ENCODE assay signal across 21 mouse cellular contexts in the genomic region with DNA sequence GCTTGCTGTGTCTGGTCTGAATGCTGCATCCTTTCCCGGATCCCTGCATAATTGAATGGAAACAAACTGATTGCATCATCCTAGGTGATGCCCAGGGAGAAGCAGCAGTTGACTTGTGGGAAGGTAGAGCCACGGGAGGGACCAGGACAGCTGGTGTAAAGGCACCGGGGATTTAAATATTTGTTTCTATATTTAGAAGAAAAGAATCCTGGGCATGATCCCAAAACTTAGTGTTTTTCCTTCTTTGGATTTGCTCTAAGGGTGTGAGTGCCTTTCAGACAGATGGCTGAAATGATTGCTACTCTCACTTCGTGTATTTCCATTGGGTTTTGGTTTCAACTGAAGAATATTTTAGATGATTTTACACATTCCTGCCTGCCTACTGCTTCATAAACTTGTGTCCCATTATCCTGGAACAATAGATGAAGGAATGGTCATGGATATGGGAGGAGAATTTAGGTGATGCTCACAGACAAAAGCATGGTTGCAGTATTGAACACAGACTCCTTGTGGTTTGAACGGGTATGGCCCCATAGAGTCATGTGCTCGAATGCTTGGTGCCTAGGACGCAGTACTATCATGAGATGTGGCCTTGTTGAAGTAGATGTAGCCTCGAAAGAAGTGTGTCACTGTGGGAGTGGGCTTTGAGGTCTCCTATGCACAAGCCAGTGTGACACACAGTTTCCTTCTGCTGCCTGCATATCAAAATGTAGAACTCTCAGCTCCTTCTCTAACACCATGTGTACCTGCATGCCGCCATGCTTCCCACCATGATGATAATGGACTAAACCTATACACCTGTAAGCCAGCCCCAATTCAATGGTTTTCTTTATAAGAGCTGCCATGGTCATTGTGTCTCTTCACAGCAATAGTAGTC. TPM values are rescaled to one million over a fixed set of nuclear protein-coding genes. Genes with fewer than 3 reads are reported as not detected.
DNase-seq lines count a peak whose midpoint lies in the region; ATAC-seq lines count a peak whose summit lies in the region.
"Had no signal": no experiment of that assay in that cellular context is flagged by ENCODE, and none has a peak within 500 bp of the region (broad histone marks: within the 10 kb centered on the region; RNA-seq: fewer than 3 reads in every experiment).

No protein-coding gene starts in this region.

- H3K36me3 ChIP-seq in heart, embryonic 10.5 days = no peaks in the 10 kb centered on the region
- no peaks in the 10 kb centered on the region for H3K36me3 ChIP-seq in kidney, embryonic 16.5 days (ENCODE audit: insufficient read depth, low read length)
- no peaks in the 10 kb centered on the region for H3K36me3 ChIP-seq in intestine, embryonic 16.5 days (ENCODE audit: control insufficient read depth, insufficient read depth, low read length)
- H3K36me3 ChIP-seq: heart, embryonic 13.5 days; limb, embryonic 10.5 days; liver, embryonic 12.5 days; neural tube, embryonic 15.5 days had no signal

- WGBS in heart, embryonic 10.5 days = 79% methylated on average over 9 of the region's 9 CpGs
- 73% methylated on average over 9 of the region's 9 CpGs for WGBS in kidney, embryonic 16.5 days
- 70% methylated on average over 9 of the region's 9 CpGs for WGBS in intestine, embryonic 16.5 days

- no peak overlapping the region for H3K27ac ChIP-seq in heart, embryonic 10.5 days
- H3K27ac ChIP-seq in kidney, embryonic 16.5 days (ENCODE audit: low read length) = no peak overlapping the region
- H3K27ac ChIP-seq in intestine, embryonic 16.5 days (ENCODE audit: low read length) = no peak overlapping the region
- H3K27ac ChIP-seq: heart, embryonic 13.5 days; limb, embryonic 10.5 days; liver, embryonic 12.5 days; neural tube, embryonic 15.5 days had no signal

- peak; percentile 48 for DNase-seq in cerebellum, adult 9-10 months
- DNase-seq in cerebellum, adult 8-10 months = no peak
- DNase-seq in heart, embryonic 10.5 days (ENCODE audit: low spot score) = peak; percentile 51
- no peak for DNase-seq in heart, adult 9 months (ENCODE audit: low spot score in 2 of 2)
- DNase-seq in right cerebral cortex, adult 18-20 months = peak; percentile 48
- no peak for DNase-seq in right cerebral cortex, adult 2 months (ENCODE audit: low spot score in 2 of 2)
- DNase-seq: gastrocnemius, postnatal 14 days; heart, postnatal 4 days; thymus, postnatal 14 days had no signal

- H3K9ac ChIP-seq in kidney, embryonic 16.5 days (replicated peaks; ENCODE audit: low read length) = no peak overlapping the region
- H3K9ac ChIP-seq in intestine, embryonic 16.5 days (ENCODE audit: low read depth, low read length) = no peak overlapping the region
- H3K9ac ChIP-seq: heart, embryonic 13.5 days; liver, embryonic 12.5 days; neural tube, embryonic 15.5 days had no signal

- no peaks in the 10 kb centered on the region for H3K9me3 ChIP-seq in heart, embryonic 10.5 days
- no peaks in the 10 kb centered on the region for H3K9me3 ChIP-seq in kidney, embryonic 16.5 days (ENCODE audit: low read length)
- no peaks in the 10 kb centered on the region for H3K9me3 ChIP-seq in intestine, embryonic 16.5 days (ENCODE audit: control insufficient read depth, low read length)
- H3K9me3 ChIP-seq: heart, embryonic 13.5 days; limb, embryonic 10.5 days; liver, embryonic 12.5 days; megakaryocyte, embryonic 14.5 days; neural tube, embryonic 15.5 days had no signal

- no peak overlapping the region for H3K4me2 ChIP-seq in kidney, embryonic 16.5 days (replicated peaks; ENCODE audit: low read depth, low read length)
- H3K4me2 ChIP-seq in intestine, embryonic 16.5 days (ENCODE audit: low read depth, low read length) = no peak overlapping the region
- H3K4me2 ChIP-seq: heart, embryonic 13.5 days; liver, embryonic 12.5 days; neural tube, embryonic 15.5 days had no signal

- H3K4me1 ChIP-seq in heart, embryonic 10.5 days = no peaks in the 10 kb centered on the region
- no peaks in the 10 kb centered on the region for H3K4me1 ChIP-seq in kidney, embryonic 16.5 days (ENCODE audit: insufficient read depth, low read length)
- H3K4me1 ChIP-seq in intestine, embryonic 16.5 days (ENCODE audit: control insufficient read depth, insufficient read depth, low read length) = no peaks in the 10 kb centered on the region
- H3K4me1 ChIP-seq: limb, embryonic 10.5 days; liver, embryonic 12.5 days; megakaryocyte, embryonic 14.5 days; neural tube, embryonic 15.5 days had no signal

- no peak for ATAC-seq in kidney, embryonic 16.5 days (ENCODE audit: low FRiP score, low TSS enrichment)
- ATAC-seq in intestine, embryonic 16.5 days = no peak
- ATAC-seq: liver, embryonic 12.5 days; lung, postnatal 0 days; Patski had no signal

- H3K4me3 ChIP-seq in heart, embryonic 10.5 days = no peak overlapping the region
- H3K4me3 ChIP-seq in kidney, embryonic 16.5 days (ENCODE audit: low read length) = no peak overlapping the region
- H3K4me3 ChIP-seq in intestine, embryonic 16.5 days (ENCODE audit: low read length) = no peak overlapping the region
- H3K4me3 ChIP-seq: heart, embryonic 13.5 days; limb, embryonic 10.5 days; liver, embryonic 12.5 days; megakaryocyte, embryonic 14.5 days; neural tube, embryonic 15.5 days had no signal

- no peaks in the 10 kb centered on the region for H3K27me3 ChIP-seq in heart, embryonic 10.5 days (ENCODE audit: insufficient read depth, poor library complexity, severe bottlenecking)
- no peaks in the 10 kb centered on the region for H3K27me3 ChIP-seq in kidney, embryonic 16.5 days (ENCODE audit: insufficient read depth, low read length)
- H3K27me3 ChIP-seq in intestine, embryonic 16.5 days (replicated peaks; ENCODE audit: control insufficient read depth, insufficient read depth, low read length) = no peaks in the 10 kb centered on the region
- H3K27me3 ChIP-seq: heart, embryonic 13.5 days; liver, embryonic 12.5 days; megakaryocyte, embryonic 14.5 days; neural tube, embryonic 15.5 days had no signal

RNA-seq across cellular contexts. Expression of gene Gm11042, which starts 12.5 kb away (rescaled TPM):
- polyA plus RNA-seq in heart, embryonic 10.5 days (2016; fragmentation: Nextera tagmentation; extraction: Ambion mirVana) = not detected in 2 replicates
- not detected in 2 replicates for polyA plus RNA-seq in kidney, embryonic 16.5 days (2015; fragmentation: Nextera tagmentation; extraction: Ambion mirVana)
- not detected in 2 replicates for polyA plus RNA-seq in intestine, embryonic 16.5 days (2015; fragmentation: Nextera tagmentation; extraction: Ambion mirVana)
- polyA plus RNA-seq: heart, embryonic 13.5 days; kidney, embryonic 14.5 days; limb, embryonic 10.5 days; liver, embryonic 12.5 days; lung, postnatal 0 days; neural tube, embryonic 15.5 days; Patski; spleen, adult 2 months; stomach, embryonic 16.5 days had no signal

Comparison
In these comparisons a context has a peak if more than half of its experiments do, and no peak if none do; other contexts are left out.
1. DNase-seq: peak in cerebellum, adult 9-10 months (single experiment), heart, embryonic 10.5 days (single experiment) and right cerebral cortex, adult 18-20 months (single experiment); none in cerebellum, adult 8-10 months (single experiment), heart, adult 9 months (0 of 2) and right cerebral cortex, adult 2 months (0 of 2).